Mouse (Mus musculus) ES-E14 (cell line): ENCODE results near the gene Ttc37.

Experiments used
- CHD2 ChIP-seq: IDR thresholded peaks from 2 replicates; pipeline ENCODE4 v1.6.1; 2014; ENCODE audit warnings: mild to moderate bottlenecking, low read depth, low read length, inconsistent platforms
- HCFC1 ChIP-seq: IDR thresholded peaks from 2 replicates; pipeline ENCODE4 v1.6.1; 2012; ENCODE audit warnings: low read length, inconsistent platforms, borderline replicate concordance; ENCODE audit not compliant: insufficient read depth
- ZNF384 ChIP-seq: IDR thresholded peaks from 2 replicates; pipeline ENCODE4 v1.6.1; 2012; ENCODE audit warnings: low read depth, low read length, inconsistent platforms

GRCm38 (mm10) chr13:76160587-76160986 lies 62.1 kb downstream of the Ttc37 start:
- TF ChIP-seq ZNF384 (no peak), HCFC1 (no peak), CHD2 (no peak)
